8 mouse cellular contexts compared by ENCODE assay signal in genomic region chr9:106884996-106885900, GRCm38 (mm10). TPM values are rescaled to one million over a fixed set of nuclear protein-coding genes. Genes with fewer than 3 reads are reported as not detected.
DNase-seq lines count a peak whose midpoint lies in the region; ATAC-seq and TF ChIP-seq lines count a peak whose summit lies in the region.

No protein-coding gene starts in this region.

- ATAC-seq in kidney, embryonic 16.5 days (ENCODE audit: low FRiP score, low TSS enrichment): peak; percentile 5; the same call in 1 of the 2 replicates
- no peak; the same call in 1 of the 2 replicates for ATAC-seq in neural tube, embryonic 13.5 days (ENCODE audit: low read depth)

- H3K4me3 ChIP-seq in kidney, embryonic 16.5 days (ENCODE audit: low read length): peak overlapping the region; percentile 95
- peak overlapping the region; percentile 50 for H3K4me3 ChIP-seq in embryonic fibroblast, embryonic 13.5 days (ENCODE audit: insufficient read depth, low read length)
- H3K4me3 ChIP-seq in neural tube, embryonic 13.5 days: peak overlapping the region; percentile 98

- WGBS in kidney, embryonic 16.5 days: 13% methylated on average over 44 of the region's 44 CpGs
- WGBS in neural tube, embryonic 13.5 days: 22% methylated on average over 44 of the region's 44 CpGs

- DNase-seq in kidney, adult 18-20 months: no peak
- DNase-seq in NIH3T3 (ENCODE audit: low read depth): peak; percentile 11
- peak; percentile 18 for DNase-seq in kidney, postnatal 14 days
- DNase-seq in right cerebral cortex, postnatal 14 days: no peak
- no peak for DNase-seq in urinary bladder, postnatal 25 days (ENCODE audit: low spot score)

- H3K9me3 ChIP-seq in kidney, embryonic 16.5 days (ENCODE audit: low read length): no peaks in the 10 kb centered on the region
- H3K9me3 ChIP-seq in neural tube, embryonic 13.5 days: no peaks in the 10 kb centered on the region

- H3K36me3 ChIP-seq in kidney, embryonic 16.5 days (ENCODE audit: insufficient read depth, low read length): peaks cover 41% of the 10 kb centered on the region
- H3K36me3 ChIP-seq in neural tube, embryonic 13.5 days: peaks cover 69% of the 10 kb centered on the region

- H3K9ac ChIP-seq in kidney, embryonic 16.5 days (replicated peaks; ENCODE audit: low read length): peak overlapping the region; percentile 98
- H3K9ac ChIP-seq in neural tube, embryonic 13.5 days: peak overlapping the region; percentile 99

- H3K27ac ChIP-seq in kidney, embryonic 16.5 days (ENCODE audit: low read length): no peak overlapping the region
- H3K27ac ChIP-seq in embryonic fibroblast, embryonic 13.5 days (ENCODE audit: insufficient read depth, low read length): no peak overlapping the region
- H3K27ac ChIP-seq in neural tube, embryonic 13.5 days (replicated peaks): peak overlapping the region; percentile 94; the same call in 1 of the 2 replicates

- TF ChIP-seq CTCF in embryonic fibroblast, embryonic 13.5 days (IDR thresholded peaks at IDR 0.05; ENCODE audit: borderline replicate concordance, insufficient read depth, low read length): no peak

- H3K4me1 ChIP-seq in kidney, embryonic 16.5 days (ENCODE audit: insufficient read depth, low read length): peaks cover 44% of the 10 kb centered on the region
- H3K4me1 ChIP-seq in embryonic fibroblast, embryonic 13.5 days (ENCODE audit: control insufficient read depth, insufficient read depth, low read length): peaks cover 7% of the 10 kb centered on the region; the same call in 1 of the 2 replicates
- H3K4me1 ChIP-seq in neural tube, embryonic 13.5 days (replicated peaks): peaks cover 81% of the 10 kb centered on the region

- TF ChIP-seq POLR2A in embryonic fibroblast, embryonic 13.5 days (IDR thresholded peaks at IDR 0.05; ENCODE audit: low read depth, low read length): no peak

- H3K4me2 ChIP-seq in kidney, embryonic 16.5 days (replicated peaks; ENCODE audit: low read depth, low read length): peak overlapping the region; percentile 99
- peak overlapping the region; percentile 100 for H3K4me2 ChIP-seq in neural tube, embryonic 13.5 days

- H3K27me3 ChIP-seq in kidney, embryonic 16.5 days (ENCODE audit: insufficient read depth, low read length): no peaks in the 10 kb centered on the region
- H3K27me3 ChIP-seq in neural tube, embryonic 13.5 days: no peaks in the 10 kb centered on the region

RNA-seq across cellular contexts. Expression of gene Rbm15b, which starts 2.0 kb away (rescaled TPM):
- polyA plus RNA-seq in kidney, embryonic 16.5 days (2015; fragmentation: Nextera tagmentation; extraction: Ambion mirVana): 6.4 and 7.8 TPM in 2 replicates
- 36.8 and 43.6 TPM in 2 replicates for polyA plus RNA-seq in embryonic fibroblast, embryonic 13.5 days (2011; ENCODE audit: insufficient read length, low read depth, missing spikeins)
- polyA plus RNA-seq in neural tube, embryonic 13.5 days (2015; fragmentation: Nextera tagmentation; extraction: Ambion mirVana): 17.8 and 19.6 TPM in 2 replicates

RNA-seq across cellular contexts. Expression of gene Manf, which starts 6.5 kb away (rescaled TPM):
- polyA plus RNA-seq in kidney, embryonic 16.5 days (2015; fragmentation: Nextera tagmentation; extraction: Ambion mirVana): 290 and 327 TPM in 2 replicates
- 290 and 304 TPM in 2 replicates for polyA plus RNA-seq in embryonic fibroblast, embryonic 13.5 days (2011; ENCODE audit: insufficient read length, low read depth, missing spikeins)
- polyA plus RNA-seq in neural tube, embryonic 13.5 days (2015; fragmentation: Nextera tagmentation; extraction: Ambion mirVana): 231 and 303 TPM in 2 replicates

Comparison
In these comparisons a context has a peak if more than half of its experiments do, and no peak if none do; other contexts are left out.
1. DNase-seq: peak in NIH3T3 (single experiment) and kidney, postnatal 14 days (single experiment); none in kidney, adult 18-20 months (single experiment), right cerebral cortex, postnatal 14 days (single experiment) and urinary bladder, postnatal 25 days (single experiment).
2. Peak in every context shown above with its lines, with median percentiles within 50 percentile points of each other: H3K4me3 ChIP-seq.